Mouse (Mus musculus): Measurements from ENCODE around the gene Adcy9. TPM values are rescaled to one million over a fixed set of nuclear protein-coding genes. Genes with fewer than 3 reads are reported as not detected.

Gene Adcy9
- polyA plus RNA-seq, 1 experiment from 2014 or later, result 4.0 TPM

DNA sequence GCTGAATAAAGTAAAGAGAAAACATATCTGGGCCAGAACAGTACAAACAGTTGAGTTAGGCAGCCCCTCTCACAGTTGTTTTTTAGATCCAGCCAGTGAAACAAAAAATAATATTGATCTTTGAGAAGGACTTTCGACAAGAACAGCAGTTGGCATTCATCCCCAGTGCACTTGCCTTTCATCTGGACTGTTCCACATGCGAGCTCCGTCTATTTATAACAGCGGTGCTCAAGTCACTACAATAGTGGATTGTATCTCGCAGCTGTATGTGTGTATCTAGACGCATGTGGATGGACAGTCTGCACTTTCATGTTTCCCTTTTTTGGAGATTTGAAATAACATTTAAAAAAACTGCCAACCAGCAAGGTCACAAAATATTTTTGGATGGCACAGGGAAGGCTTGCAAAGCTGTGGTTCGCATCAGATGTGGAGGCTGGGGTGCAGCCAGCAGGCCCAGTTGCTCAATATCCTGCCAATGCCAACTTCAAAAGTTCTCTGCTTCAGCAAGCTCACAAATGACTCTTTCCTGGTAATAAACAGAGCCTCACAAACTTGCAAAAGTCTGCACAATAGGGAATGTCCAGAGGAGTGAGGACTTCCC lies 45.4 kb downstream of the Adcy9 start:
- Histone ChIP-seq H3K9ac (ENCODE audit: low read depth, low read length) (no peak overlapping the region), H3K4me1 (ENCODE audit: control insufficient read depth, insufficient read depth, low read depth, low read length) (no peaks in the 10 kb centered on the region; the same call in 1 of the 2 replicates), H3K4me3 (ENCODE audit: low read length) (no peak overlapping the region), H3K27ac (ENCODE audit: low read depth, low read length) (no peak overlapping the region), H3K36me3 (ENCODE audit: control insufficient read depth, insufficient read depth, low read length) (no peaks in the 10 kb centered on the region), H3K9me3 (ENCODE audit: control insufficient read depth, low read length) (no peaks in the 10 kb centered on the region), H3K4me2 (ENCODE audit: low read length) (no peak overlapping the region), H3K27me3 (replicated peaks; ENCODE audit: control insufficient read depth, insufficient read depth, low read length) (no peaks in the 10 kb centered on the region)
- 72% methylated on average over 7 of the region's 7 CpGs for WGBS
- ATAC-seq, result no peak

DNA sequence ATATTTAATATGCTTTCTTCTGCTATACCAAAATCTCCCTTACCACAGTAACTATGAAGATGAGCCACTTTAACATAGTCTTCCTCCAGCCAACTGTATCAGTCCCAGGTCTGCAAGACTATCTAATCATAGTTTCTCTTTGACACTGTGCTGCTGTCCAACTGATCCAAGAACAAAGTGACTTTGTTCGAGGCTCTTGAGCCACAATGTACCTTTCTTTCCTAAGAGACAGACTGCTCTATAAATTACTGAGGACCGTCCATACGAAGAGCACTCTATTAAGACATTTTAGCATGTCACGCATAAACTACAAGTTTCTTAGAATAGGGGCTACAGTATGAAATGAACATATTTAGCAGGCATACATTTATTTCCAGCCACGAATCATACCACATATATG lies 46.0 kb downstream of the Adcy9 start:
- Histone ChIP-seq H3K27ac (ENCODE audit: low read depth, low read length) (no peak overlapping the region), H3K9me3 (ENCODE audit: control insufficient read depth, low read length) (no peaks in the 10 kb centered on the region), H3K4me1 (ENCODE audit: control insufficient read depth, insufficient read depth, low read depth, low read length) (no peaks in the 10 kb centered on the region; the same call in 1 of the 2 replicates), H3K4me3 (ENCODE audit: low read length) (no peak overlapping the region), H3K27me3 (replicated peaks; ENCODE audit: control insufficient read depth, insufficient read depth, low read length) (no peaks in the 10 kb centered on the region), H3K9ac (ENCODE audit: low read depth, low read length) (no peak overlapping the region), H3K4me2 (ENCODE audit: low read length) (no peak overlapping the region), H3K36me3 (ENCODE audit: control insufficient read depth, insufficient read depth, low read length) (no peaks in the 10 kb centered on the region)
- 77% methylated on average over 5 of the region's 5 CpGs for WGBS
- no peak for ATAC-seq

DNA sequence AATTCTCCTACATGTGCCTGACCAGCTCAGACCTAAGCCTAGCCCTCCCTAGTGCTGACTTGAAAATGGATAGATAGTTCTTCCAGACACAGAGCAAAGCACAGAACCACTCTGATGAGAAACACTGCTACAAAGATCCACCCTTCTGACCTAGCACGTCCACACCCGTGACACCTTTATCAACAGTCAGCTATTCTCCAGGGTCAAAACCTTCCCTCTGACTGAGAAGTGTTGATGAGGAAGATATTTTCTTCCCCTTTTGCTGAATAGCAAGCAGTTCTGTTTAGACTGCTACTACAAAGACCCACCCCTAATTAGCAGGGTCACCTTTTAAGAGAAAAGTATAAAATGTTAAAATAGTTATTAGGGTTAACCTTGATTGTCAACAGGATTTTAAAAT lies 49.3 kb downstream of the Adcy9 start:
- H3K36me3 ChIP-seq (ENCODE audit: control insufficient read depth, insufficient read depth, low read length), result no peaks in the 10 kb centered on the region
- no peaks in the 10 kb centered on the region for H3K27me3 ChIP-seq (replicated peaks; ENCODE audit: control insufficient read depth, insufficient read depth, low read length)
- no peak overlapping the region for H3K4me2 ChIP-seq (ENCODE audit: low read length)
- H3K4me1 ChIP-seq (ENCODE audit: control insufficient read depth, insufficient read depth, low read depth, low read length), result no peaks in the 10 kb centered on the region; the same call in 1 of the 2 replicates
- H3K9ac ChIP-seq (ENCODE audit: low read depth, low read length), result no peak overlapping the region
- H3K9me3 ChIP-seq (ENCODE audit: control insufficient read depth, low read length), result no peaks in the 10 kb centered on the region
- no peak overlapping the region for H3K4me3 ChIP-seq (ENCODE audit: low read length)
- ATAC-seq, result no peak
- no peak overlapping the region for H3K27ac ChIP-seq (ENCODE audit: low read depth, low read length)
- 87% methylated on average over 2 of the region's 2 CpGs for WGBS

DNA sequence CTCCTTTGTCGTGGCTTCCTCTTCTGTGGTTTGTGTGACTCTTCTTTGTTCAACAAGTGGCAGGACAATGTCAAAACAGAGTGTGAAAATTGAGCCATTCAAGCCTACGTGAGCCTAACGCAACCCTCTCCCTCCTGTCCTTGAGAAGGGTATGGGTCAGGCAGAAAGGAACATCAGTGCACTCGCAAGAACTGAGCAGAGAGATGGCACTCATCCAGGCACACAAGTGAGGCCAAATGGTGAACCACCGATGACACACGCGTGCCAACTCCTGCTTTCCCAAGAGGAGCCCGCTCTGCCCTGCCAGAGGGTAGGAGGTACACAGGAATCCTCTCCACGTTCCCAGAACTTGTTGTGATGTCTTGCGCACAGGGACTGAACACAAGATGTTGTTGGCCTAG lies 50.2 kb downstream of the Adcy9 start:
- Histone ChIP-seq H3K9ac (ENCODE audit: low read depth, low read length) (no peak overlapping the region), H3K4me2 (ENCODE audit: low read length) (no peak overlapping the region), H3K27me3 (replicated peaks; ENCODE audit: control insufficient read depth, insufficient read depth, low read length) (no peaks in the 10 kb centered on the region), H3K27ac (ENCODE audit: low read depth, low read length) (no peak overlapping the region), H3K9me3 (ENCODE audit: control insufficient read depth, low read length) (no peaks in the 10 kb centered on the region), H3K4me1 (ENCODE audit: control insufficient read depth, insufficient read depth, low read depth, low read length) (no peaks in the 10 kb centered on the region; the same call in 1 of the 2 replicates), H3K36me3 (ENCODE audit: control insufficient read depth, insufficient read depth, low read length) (no peaks in the 10 kb centered on the region), H3K4me3 (ENCODE audit: low read length) (no peak overlapping the region)
- no peak for ATAC-seq
- WGBS, result 53% methylated on average over 10 of the region's 10 CpGs

DNA sequence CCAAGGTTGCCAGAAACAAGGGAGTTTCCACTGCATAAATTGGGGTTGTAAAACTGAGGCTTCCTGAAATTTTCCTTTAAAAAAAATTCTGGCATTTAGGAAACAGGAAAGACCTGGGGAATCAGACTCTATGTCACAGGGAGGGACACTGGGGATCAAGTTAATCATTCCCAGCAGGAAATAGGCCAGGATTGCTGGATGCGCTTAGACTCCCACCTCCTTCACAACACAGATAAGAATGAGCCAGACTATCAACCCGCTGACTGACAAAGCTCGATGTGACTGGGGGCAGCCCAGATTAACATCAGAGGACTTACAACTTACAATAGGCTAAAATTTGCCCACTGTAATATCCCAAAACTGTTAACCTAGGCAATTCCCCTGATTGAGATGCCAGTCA lies 52.4 kb downstream of the Adcy9 start:
- no peaks in the 10 kb centered on the region for H3K9me3 ChIP-seq (ENCODE audit: control insufficient read depth, low read length)
- H3K4me2 ChIP-seq (ENCODE audit: low read length), result no peak overlapping the region
- WGBS, result 64% methylated on average over 3 of the region's 3 CpGs
- H3K4me1 ChIP-seq (ENCODE audit: control insufficient read depth, insufficient read depth, low read depth, low read length), result no peaks in the 10 kb centered on the region; the same call in 1 of the 2 replicates
- H3K27ac ChIP-seq (ENCODE audit: low read depth, low read length), result no peak overlapping the region
- no peak overlapping the region for H3K4me3 ChIP-seq (ENCODE audit: low read length)
- no peaks in the 10 kb centered on the region for H3K27me3 ChIP-seq (replicated peaks; ENCODE audit: control insufficient read depth, insufficient read depth, low read length)
- no peak for ATAC-seq
- H3K36me3 ChIP-seq (ENCODE audit: control insufficient read depth, insufficient read depth, low read length), result no peaks in the 10 kb centered on the region
- no peak overlapping the region for H3K9ac ChIP-seq (ENCODE audit: low read depth, low read length)

DNA sequence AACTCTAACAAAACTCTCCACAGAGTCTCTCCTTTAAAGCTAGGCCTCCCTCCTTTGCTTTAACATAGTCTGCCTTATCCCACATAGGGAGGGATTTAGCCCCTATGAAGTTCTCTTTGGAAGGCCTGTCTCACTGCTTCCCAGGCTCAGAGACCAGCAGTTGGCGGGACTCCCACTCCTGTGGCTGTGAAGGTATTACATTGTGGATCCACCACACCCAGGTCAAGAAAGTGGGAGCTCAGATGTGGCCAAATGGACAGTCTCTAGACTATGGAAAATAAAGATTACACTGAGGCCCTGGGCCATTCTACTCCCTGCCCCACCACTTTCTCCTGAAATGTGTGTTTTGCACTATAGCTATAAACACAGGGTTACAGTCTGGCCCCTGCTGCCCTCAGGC lies 53.0 kb downstream of the Adcy9 start:
- WGBS, result 80% methylated on average over 1 of the region's 1 CpGs
- Histone ChIP-seq H3K4me3 (ENCODE audit: low read length) (no peak overlapping the region), H3K4me1 (ENCODE audit: control insufficient read depth, insufficient read depth, low read depth, low read length) (no peaks in the 10 kb centered on the region; the same call in 1 of the 2 replicates), H3K27ac (ENCODE audit: low read depth, low read length) (no peak overlapping the region), H3K27me3 (replicated peaks; ENCODE audit: control insufficient read depth, insufficient read depth, low read length) (no peaks in the 10 kb centered on the region), H3K9ac (ENCODE audit: low read depth, low read length) (no peak overlapping the region), H3K4me2 (ENCODE audit: low read length) (no peak overlapping the region), H3K9me3 (ENCODE audit: control insufficient read depth, low read length) (no peaks in the 10 kb centered on the region), H3K36me3 (ENCODE audit: control insufficient read depth, insufficient read depth, low read length) (no peaks in the 10 kb centered on the region)
- no peak for ATAC-seq

DNA sequence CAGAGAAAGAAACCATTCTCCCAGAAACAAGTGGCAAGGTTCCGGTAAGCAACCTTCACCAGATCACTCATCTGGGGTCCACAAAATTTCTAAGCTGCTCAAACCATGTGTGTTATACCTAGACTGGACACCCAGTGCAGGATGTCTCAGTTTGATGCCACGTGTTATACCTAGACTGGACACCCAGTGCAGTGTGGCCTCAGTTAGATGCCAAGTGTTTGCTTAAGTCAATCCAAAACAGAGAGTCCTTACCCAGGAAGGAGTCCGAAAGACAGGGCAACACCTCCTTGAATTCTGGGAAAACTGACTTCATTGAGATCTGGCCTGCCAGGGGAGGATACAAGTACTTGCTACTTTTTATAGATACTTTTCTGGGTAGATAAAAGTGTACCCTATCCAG lies 53.6 kb downstream of the Adcy9 start:
- 98% methylated on average over 3 of the region's 3 CpGs for WGBS
- Histone ChIP-seq H3K9ac (ENCODE audit: low read depth, low read length) (no peak overlapping the region), H3K4me1 (ENCODE audit: control insufficient read depth, insufficient read depth, low read depth, low read length) (no peaks in the 10 kb centered on the region; the same call in 1 of the 2 replicates), H3K4me2 (ENCODE audit: low read length) (no peak overlapping the region), H3K27ac (ENCODE audit: low read depth, low read length) (no peak overlapping the region), H3K4me3 (ENCODE audit: low read length) (no peak overlapping the region), H3K9me3 (ENCODE audit: control insufficient read depth, low read length) (no peaks in the 10 kb centered on the region), H3K36me3 (ENCODE audit: control insufficient read depth, insufficient read depth, low read length) (no peaks in the 10 kb centered on the region), H3K27me3 (replicated peaks; ENCODE audit: control insufficient read depth, insufficient read depth, low read length) (no peaks in the 10 kb centered on the region)
- ATAC-seq, result no peak

DNA sequence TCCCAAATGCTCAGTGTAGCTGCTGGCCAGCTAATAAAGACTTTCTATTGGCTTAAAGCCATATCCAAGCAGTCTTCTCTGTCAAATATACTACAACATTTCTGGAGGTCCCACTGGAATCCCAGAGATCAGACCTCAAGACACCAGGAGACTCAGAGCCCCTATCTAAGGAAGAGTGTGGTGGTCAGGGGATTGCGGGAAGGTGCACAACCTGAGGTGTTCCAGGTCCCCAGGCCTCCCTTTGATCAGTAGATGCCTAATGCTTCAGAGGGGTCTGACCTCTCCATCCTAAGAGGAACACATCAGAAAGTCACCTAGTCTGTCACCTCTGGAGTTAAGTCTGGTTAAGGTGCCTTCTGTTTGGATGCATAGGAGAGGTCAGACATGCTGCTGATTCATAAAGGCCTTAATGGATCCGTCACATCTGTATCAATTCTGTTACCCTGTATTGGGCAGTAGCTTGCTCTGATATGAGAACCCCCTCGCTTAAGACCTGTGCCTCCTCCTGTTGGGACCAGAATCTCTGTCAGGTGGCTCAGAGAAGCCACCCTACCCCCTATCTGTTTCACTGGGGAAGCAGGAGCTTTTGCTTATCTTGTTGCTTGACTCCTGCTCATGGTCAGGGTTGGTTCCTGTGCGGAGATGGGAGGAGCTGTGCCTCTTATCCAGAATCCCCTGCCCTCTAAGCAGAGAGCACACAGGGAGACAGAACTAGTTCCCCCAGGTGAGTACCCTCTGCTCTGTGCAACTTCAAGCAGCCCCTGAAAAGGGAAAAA lies 56.8 kb downstream of the Adcy9 start:
- H3K27ac ChIP-seq (ENCODE audit: low read depth, low read length), result no peak overlapping the region
- H3K27me3 ChIP-seq (replicated peaks; ENCODE audit: control insufficient read depth, insufficient read depth, low read length), result no peaks in the 10 kb centered on the region
- no peak overlapping the region for H3K4me2 ChIP-seq (ENCODE audit: low read length)
- no peaks in the 10 kb centered on the region for H3K36me3 ChIP-seq (ENCODE audit: control insufficient read depth, insufficient read depth, low read length)
- no peaks in the 10 kb centered on the region for H3K4me1 ChIP-seq (ENCODE audit: control insufficient read depth, insufficient read depth, low read depth, low read length)
- WGBS, result 86% methylated on average over 4 of the region's 4 CpGs
- no peak for ATAC-seq
- no peak overlapping the region for H3K9ac ChIP-seq (ENCODE audit: low read depth, low read length)
- H3K4me3 ChIP-seq (ENCODE audit: low read length), result no peak overlapping the region
- H3K9me3 ChIP-seq (ENCODE audit: control insufficient read depth, low read length), result no peaks in the 10 kb centered on the region

GRCm38 (mm10) chr16:4355260-4356043 lies 64.8 kb downstream of the Adcy9 start:
- Histone ChIP-seq H3K36me3 (ENCODE audit: control insufficient read depth, insufficient read depth, low read length) (no peaks in the 10 kb centered on the region), H3K4me3 (ENCODE audit: low read length) (no peak overlapping the region), H3K9ac (ENCODE audit: low read depth, low read length) (no peak overlapping the region), H3K27me3 (replicated peaks; ENCODE audit: control insufficient read depth, insufficient read depth, low read length) (no peaks in the 10 kb centered on the region), H3K27ac (ENCODE audit: low read depth, low read length) (no peak overlapping the region), H3K4me1 (ENCODE audit: control insufficient read depth, insufficient read depth, low read depth, low read length) (no peaks in the 10 kb centered on the region), H3K4me2 (ENCODE audit: low read length) (no peak overlapping the region), H3K9me3 (ENCODE audit: control insufficient read depth, low read length) (no peaks in the 10 kb centered on the region)
- no peak for ATAC-seq
- WGBS, result 60% methylated on average over 4 of the region's 4 CpGs
